16 mouse cellular contexts compared by ENCODE assay signal in the genomic region with DNA sequence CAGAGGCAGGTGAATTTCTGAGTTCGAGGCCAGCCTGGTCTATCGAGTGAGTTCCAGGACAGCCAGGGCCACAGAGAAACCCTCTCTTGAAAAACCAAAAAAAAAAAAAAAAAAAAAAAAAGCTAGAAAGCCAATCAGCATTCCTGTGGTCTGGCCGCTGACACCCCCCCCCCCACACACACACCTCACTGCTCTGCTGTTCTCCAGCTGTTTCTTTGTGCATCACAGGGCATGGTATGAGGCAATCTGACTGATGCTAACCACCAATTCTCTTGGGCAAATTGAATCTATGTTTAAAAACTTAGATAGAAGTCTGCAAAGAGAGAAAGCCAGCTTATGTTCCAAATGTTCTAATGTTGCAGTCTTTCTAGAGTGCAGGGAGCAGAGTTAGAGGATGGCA. TPM values are rescaled to one million over a fixed set of nuclear protein-coding genes. Genes with fewer than 3 reads are reported as not detected.
DNase-seq lines count a peak whose midpoint lies in the region; ATAC-seq and TF ChIP-seq lines count a peak whose summit lies in the region.
"Had no signal": no experiment of that assay in that cellular context is flagged by ENCODE, and none has a peak within 500 bp of the region (broad histone marks: within the 10 kb centered on the region; RNA-seq: fewer than 3 reads in every experiment).

No protein-coding gene starts in this region.

- no peaks in the 10 kb centered on the region for H3K9me3 ChIP-seq in liver, embryonic 12.5 days (replicated peaks)
- H3K9me3 ChIP-seq in MEL (replicated peaks; ENCODE audit: insufficient read depth, low read length): no peaks in the 10 kb centered on the region
- no peaks in the 10 kb centered on the region for H3K9me3 ChIP-seq in liver, embryonic 15.5 days (replicated peaks)
- H3K9me3 ChIP-seq in kidney, embryonic 16.5 days (ENCODE audit: low read length): 0 out of 2 replicates have a peak, but pooled peaks cover 8% of the 10 kb centered on the region
- H3K9me3 ChIP-seq: heart, embryonic 15.5 days; megakaryocyte, embryonic 14.5 days; stomach, embryonic 15.5 days had no signal

- peaks cover 51% of the 10 kb centered on the region for H3K79me2 ChIP-seq in MEL (ENCODE audit: control insufficient read depth, insufficient read depth, low read length, poor library complexity)

- H3K9ac ChIP-seq in liver, embryonic 12.5 days: no peak overlapping the region
- H3K9ac ChIP-seq in MEL (ENCODE audit: control insufficient read depth, low read depth, low read length, poor library complexity, severe bottlenecking): no peak overlapping the region; the same call in 1 of the 2 replicates
- peak overlapping the region; percentile 31; the same call in 1 of the 2 replicates for H3K9ac ChIP-seq in liver, embryonic 15.5 days
- no peak overlapping the region for H3K9ac ChIP-seq in kidney, embryonic 16.5 days (replicated peaks; ENCODE audit: low read length)
- H3K9ac ChIP-seq: forebrain, postnatal 0 days; heart, embryonic 15.5 days; hindbrain, embryonic 14.5 days; limb, embryonic 12.5 days; midbrain, embryonic 13.5 days; stomach, embryonic 15.5 days had no signal

- TF ChIP-seq POLR2A in MEL (IDR thresholded peaks at IDR 0.05; ENCODE audit: control insufficient read depth in 1 of 2, insufficient read depth in 1 of 2, low read depth in 1 of 2, low read length in 2 of 2, poor library complexity in 1 of 2): no peak

- TF ChIP-seq RAD21 in MEL (IDR thresholded peaks at IDR 0.05; ENCODE audit: low read depth, low read length): no peak

- peaks cover 22% of the 10 kb centered on the region for H3K36me3 ChIP-seq in liver, embryonic 12.5 days
- H3K36me3 ChIP-seq in MEL (ENCODE audit: control insufficient read depth in 1 of 2, insufficient read depth in 2 of 2, low read length in 2 of 2): peaks cover 0 to 57% of the 10 kb centered on the region in 2 experiments; a peak in 3 of 4 replicates
- 0 out of 2 replicates have a peak, but pooled peaks cover 3% of the 10 kb centered on the region for H3K36me3 ChIP-seq in liver, embryonic 15.5 days (replicated peaks)
- no peaks in the 10 kb centered on the region for H3K36me3 ChIP-seq in kidney, embryonic 16.5 days (ENCODE audit: insufficient read depth, low read length)
- H3K36me3 ChIP-seq: heart, embryonic 15.5 days; limb, embryonic 12.5 days; midbrain, embryonic 13.5 days; stomach, embryonic 15.5 days had no signal

- 45% methylated on average over 3 of the region's 3 CpGs for WGBS in liver, embryonic 12.5 days (ENCODE audit: insufficient replicate concordance)
- 69% methylated on average over 3 of the region's 3 CpGs for WGBS in liver, embryonic 15.5 days (ENCODE audit: insufficient replicate concordance)
- 47% methylated on average over 3 of the region's 3 CpGs for WGBS in kidney, embryonic 16.5 days

- ATAC-seq in liver, embryonic 12.5 days: no peak
- no peak for ATAC-seq in liver, embryonic 15.5 days (ENCODE audit: insufficient read depth)
- no peak for ATAC-seq in erythroid progenitor cell, adult 5-6 weeks (replicated peaks; ENCODE audit: low FRiP score, poor library complexity, severe bottlenecking)
- no peak for ATAC-seq in kidney, embryonic 16.5 days (ENCODE audit: low FRiP score, low TSS enrichment)
- ATAC-seq: forebrain, postnatal 0 days had no signal

- TF ChIP-seq EP300 in MEL (IDR thresholded peaks at IDR 0.05; ENCODE audit: low read depth in 1 of 2, low read length in 2 of 2): no peak

- H3K4me2 ChIP-seq in liver, embryonic 12.5 days: no peak overlapping the region
- peak overlapping the region; percentile 55 for H3K4me2 ChIP-seq in liver, embryonic 15.5 days
- no peak overlapping the region for H3K4me2 ChIP-seq in kidney, embryonic 16.5 days (replicated peaks; ENCODE audit: low read depth, low read length)
- H3K4me2 ChIP-seq: midbrain, embryonic 13.5 days had no signal

- DNase-seq in liver (no peak), MEL (ENCODE audit: low read depth, low spot score) (no peak)
- no peak for DNase-seq in heart, postnatal 14 days
- DNase-seq: cerebellum, adult 11-12 months had no signal

- TF ChIP-seq CTCF in MEL (IDR thresholded peaks at IDR 0.05 in 2 of 3, conservative IDR thresholded peaks at IDR 0.05 in 1 of 3; ENCODE audit: control insufficient read depth in 1 of 3, insufficient read depth in 1 of 3, low read depth in 2 of 3, low read length in 3 of 3, poor library complexity in 1 of 3, severe bottlenecking in 1 of 3): no peak

- peaks cover 88% of the 10 kb centered on the region for H3K4me1 ChIP-seq in liver, embryonic 12.5 days
- H3K4me1 ChIP-seq in MEL (ENCODE audit: control insufficient read depth in 1 of 2, insufficient read depth in 2 of 2, low read length in 2 of 2): peaks cover 16 to 30% of the 10 kb centered on the region in 2 experiments
- peaks cover 72% of the 10 kb centered on the region for H3K4me1 ChIP-seq in liver, embryonic 15.5 days (replicated peaks)
- H3K4me1 ChIP-seq in kidney, embryonic 16.5 days (ENCODE audit: insufficient read depth, low read length): peaks cover 33% of the 10 kb centered on the region

- H3K27me3 ChIP-seq in liver, embryonic 12.5 days (replicated peaks): no peaks in the 10 kb centered on the region
- no peaks in the 10 kb centered on the region for H3K27me3 ChIP-seq in MEL (ENCODE audit: control insufficient read depth in 1 of 2, insufficient read depth in 2 of 2, low read length in 2 of 2)
- no peaks in the 10 kb centered on the region for H3K27me3 ChIP-seq in liver, embryonic 15.5 days
- H3K27me3 ChIP-seq in kidney, embryonic 16.5 days (ENCODE audit: insufficient read depth, low read length): no peaks in the 10 kb centered on the region
- H3K27me3 ChIP-seq: heart, embryonic 15.5 days; limb, embryonic 12.5 days; megakaryocyte, embryonic 14.5 days; midbrain, embryonic 13.5 days; stomach, embryonic 15.5 days had no signal

- 0 out of 2 replicates have a peak overlapping the region, but pooled peaks have one; percentile 16 for H3K27ac ChIP-seq in liver, embryonic 12.5 days
- peak overlapping the region; percentile 77 for H3K27ac ChIP-seq in MEL (ENCODE audit: control insufficient read depth, low read depth, low read length)
- peak overlapping the region; percentile 41; the same call in 1 of the 2 replicates for H3K27ac ChIP-seq in liver, embryonic 15.5 days (replicated peaks)
- no peak overlapping the region for H3K27ac ChIP-seq in kidney, embryonic 16.5 days (ENCODE audit: low read length)
- H3K27ac ChIP-seq: embryonic facial prominence, embryonic 10.5 days; heart, embryonic 15.5 days; hindbrain, embryonic 14.5 days; midbrain, embryonic 13.5 days; stomach, embryonic 15.5 days had no signal

- no peak overlapping the region for H3K4me3 ChIP-seq in liver, embryonic 12.5 days
- 0 out of 4 replicates have a peak overlapping the region, but pooled peaks of 1 of the 2 experiments have one; percentile 13 for H3K4me3 ChIP-seq in MEL (ENCODE audit: control insufficient read depth in 1 of 2, insufficient read depth in 1 of 2, low read depth in 2 of 2, low read length in 2 of 2)
- H3K4me3 ChIP-seq in liver, embryonic 15.5 days (replicated peaks): no peak overlapping the region
- H3K4me3 ChIP-seq in kidney, embryonic 16.5 days (ENCODE audit: low read length): no peak overlapping the region
- H3K4me3 ChIP-seq: embryonic facial prominence, embryonic 10.5 days; limb, embryonic 12.5 days; midbrain, embryonic 13.5 days; stomach, embryonic 15.5 days had no signal

- intact Hi-C loops in heart, postnatal 14 days (cut with DNase I): loop anchor here (1.0 to 10.0 kb wide), 5 partner anchors 104 to 492 kb away; no protein-coding TSS in a partner anchor

TF ChIP-seq in MEL, 35 proteins besides CTCF, POLR2A, EP300 and RAD21:
- no peak for TF ChIP-seq GABPA (IDR thresholded peaks at IDR 0.05; ENCODE audit: low read depth, low read length)
- no peak for TF ChIP-seq E2F4 (IDR thresholded peaks at IDR 0.05; ENCODE audit: borderline replicate concordance, low read depth, low read length)
- TF ChIP-seq RCOR1 (IDR thresholded peaks at IDR 0.05; ENCODE audit: low read depth, low read length): no peak
- TF ChIP-seq MYB (IDR thresholded peaks at IDR 0.05; ENCODE audit: low read depth, low read length): no peak
- no peak for TF ChIP-seq JUND (IDR thresholded peaks at IDR 0.05; ENCODE audit: low read depth, low read length)
- TF ChIP-seq ZKSCAN1 (IDR thresholded peaks at IDR 0.05; ENCODE audit: low read depth, low read length): no peak
- TF ChIP-seq TCF12 (IDR thresholded peaks at IDR 0.05; ENCODE audit: low read depth, low read length): no peak
- no peak for TF ChIP-seq USF2 (IDR thresholded peaks at IDR 0.05; ENCODE audit: borderline replicate concordance in 1 of 2, insufficient read depth in 1 of 2, low read depth in 1 of 2, low read length in 2 of 2)
- TF ChIP-seq SIN3A (IDR thresholded peaks at IDR 0.05; ENCODE audit: low read length): no peak
- TF ChIP-seq MAFK (IDR thresholded peaks at IDR 0.05; ENCODE audit: borderline replicate concordance, low read depth, low read length): no peak
- no peak for TF ChIP-seq ZNF384 (IDR thresholded peaks at IDR 0.05; ENCODE audit: low read depth, low read length)
- no peak for TF ChIP-seq MYC (IDR thresholded peaks at IDR 0.05; ENCODE audit: low read depth, low read length)
TF ChIP-seq in MEL: peak in this region for 0.

RNA-seq across cellular contexts. Expression of gene Lpin2, which starts 14.1 kb away (rescaled TPM):
- polyA plus RNA-seq in liver, embryonic 12.5 days (2016; fragmentation: Nextera tagmentation; extraction: Ambion mirVana): 40.1 and 42.5 TPM in 2 replicates
- 22.4 and 24.4 TPM in 2 replicates for total RNA-seq in MEL (2012; rRNA removed)
- polyA plus RNA-seq in MEL (2012; ENCODE audit: insufficient read depth in 1 of 2, insufficient read length in 2 of 2, low read depth in 1 of 2, low replicate concordance in 2 of 2, missing spikeins in 1 of 2): 10 to 100 TPM in 1 of 2 experiments, not detected in 1; 32.1 TPM
- polyA plus RNA-seq in liver, embryonic 15.5 days (2015; fragmentation: Nextera tagmentation; extraction: Ambion mirVana): 42.3 and 46.7 TPM in 2 replicates
- 68.8 and 90.1 TPM in 2 replicates for total RNA-seq in erythroid progenitor cell, adult 5-6 weeks (2015; ENCODE audit: low replicate concordance)
- 101 and 122 TPM in 2 replicates for total RNA-seq in erythroid progenitor cell, adult 5-6 weeks (2017; ENCODE audit: low replicate concordance)
- 10 to 100 TPM; 11.0 to 11.4 TPM for total RNA-seq in heart, postnatal 14 days (2021)
- polyA plus RNA-seq in kidney, embryonic 16.5 days (2015; fragmentation: Nextera tagmentation; extraction: Ambion mirVana): 65.8 and 78.4 TPM in 2 replicates
